Mouse (Mus musculus) testis, postnatal 10 days (tissue): Measurements from ENCODE around the gene Phc3.

Experiments
- DNase-seq: peaks from one replicate; pipeline ENCODE4 v3.0.0; 2021; ENCODE audit warnings: low spot score

Phc3 gene

DNA sequence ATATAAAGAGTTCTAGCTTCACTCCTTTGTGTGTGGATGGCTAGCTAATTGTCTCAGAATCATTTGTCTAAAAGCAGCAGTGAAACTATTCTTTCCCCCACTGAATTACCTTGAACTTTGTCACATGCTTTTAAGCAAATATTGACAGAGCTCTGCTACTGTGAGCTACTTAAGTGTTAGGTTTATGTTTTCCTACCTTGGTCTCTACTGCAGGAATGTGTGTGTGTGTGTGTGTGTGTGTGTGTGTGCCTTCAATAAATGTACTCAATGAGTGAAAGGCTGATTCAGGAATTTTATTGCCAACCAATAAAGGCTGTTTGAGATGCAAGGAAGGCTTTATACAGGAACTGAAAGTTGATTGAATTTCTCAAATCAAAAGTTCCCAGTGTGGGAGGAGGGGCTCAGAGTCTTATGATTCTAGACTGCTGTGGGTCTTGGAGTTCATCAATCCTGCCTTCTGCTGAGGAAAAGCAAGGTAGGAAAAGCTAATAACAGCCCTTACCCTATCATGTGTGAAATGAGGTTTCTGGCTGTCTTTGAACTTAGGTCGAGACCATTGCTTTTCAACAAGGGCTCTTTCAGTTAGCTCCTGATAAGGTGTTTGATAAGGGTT, 7.9 kb upstream of the Phc3 start:
- DNase-seq, result no peak

DNA sequence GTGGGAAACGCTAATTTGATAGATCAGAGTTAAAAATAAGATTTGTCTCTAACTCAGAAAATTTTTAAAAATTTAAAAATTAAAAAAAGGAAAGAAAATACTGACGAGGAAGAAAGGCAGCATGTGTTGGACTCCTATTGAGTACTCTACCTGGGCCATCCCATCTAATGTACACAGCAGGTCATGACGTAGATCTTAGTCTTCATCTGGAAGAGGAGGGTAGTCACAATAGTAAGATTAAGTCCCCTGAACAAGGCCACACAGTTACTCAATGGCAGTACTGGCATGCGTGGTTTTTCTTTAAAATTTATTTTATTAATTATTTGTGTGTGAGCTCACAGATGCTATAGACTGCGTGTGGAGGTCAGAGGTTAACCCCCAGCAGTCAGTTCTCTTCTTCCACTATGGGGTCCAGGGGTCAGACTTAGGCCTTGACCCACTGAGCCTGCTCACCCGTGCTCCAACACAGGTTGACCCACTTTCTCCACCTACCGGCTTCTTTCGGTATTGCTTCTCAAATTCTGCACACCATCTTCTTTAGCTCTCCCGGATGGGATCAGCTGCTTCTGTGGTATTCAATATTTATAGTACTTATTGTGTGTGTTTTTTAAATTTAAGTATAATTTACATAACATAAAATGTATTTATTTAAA, 6.0 kb upstream of the Phc3 start:
- DNase-seq, result peak; percentile 80

DNA sequence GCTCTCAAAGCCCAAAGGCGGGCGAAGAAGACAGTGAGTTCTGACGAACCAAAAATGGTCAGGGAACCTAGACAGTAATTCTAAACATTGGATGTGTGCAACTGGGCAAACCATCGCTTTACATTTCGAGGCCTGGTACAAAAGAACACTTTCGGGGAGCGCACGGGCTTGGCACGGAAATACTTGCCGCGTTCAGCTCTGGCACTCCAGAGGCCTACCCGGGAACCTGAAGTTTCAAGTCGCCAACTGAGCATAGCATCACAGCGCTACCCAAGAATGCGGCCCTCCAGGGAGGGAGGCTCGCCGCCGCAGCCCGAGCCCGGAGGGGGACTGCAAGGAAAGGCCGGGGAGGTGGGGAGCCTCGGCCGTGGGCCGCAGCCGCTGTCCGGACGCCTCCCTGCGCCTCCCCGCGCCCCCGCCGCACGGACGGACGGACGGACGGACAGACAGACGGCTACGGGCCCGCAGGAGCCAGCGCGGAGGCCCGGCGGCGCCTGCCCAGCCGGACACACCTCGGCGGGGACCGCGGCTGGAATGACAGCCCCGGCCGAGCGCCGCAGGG, 603 bp downstream of the Phc3 start:
- DNase-seq, result peak; percentile 68

DNA sequence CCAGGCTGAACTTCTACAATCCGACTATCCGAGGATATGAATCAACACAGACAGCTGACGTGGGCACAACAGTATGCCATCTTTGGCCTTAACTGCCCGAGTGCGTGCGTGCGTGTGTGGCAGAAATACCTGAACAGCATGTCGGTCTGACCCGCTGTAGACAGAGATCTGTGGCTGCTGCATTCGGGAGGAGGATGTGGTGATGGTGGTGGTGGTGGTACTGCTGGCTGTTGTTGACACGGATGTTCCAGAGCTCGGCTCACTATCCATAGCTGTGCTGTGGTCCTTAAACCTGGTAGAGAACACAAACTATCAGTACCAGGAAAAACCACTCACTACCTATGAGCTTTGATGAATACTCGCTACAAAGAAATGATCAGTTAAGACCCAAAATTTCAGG, 3.6 kb downstream of the Phc3 start:
- DNase-seq, result no peak

DNA sequence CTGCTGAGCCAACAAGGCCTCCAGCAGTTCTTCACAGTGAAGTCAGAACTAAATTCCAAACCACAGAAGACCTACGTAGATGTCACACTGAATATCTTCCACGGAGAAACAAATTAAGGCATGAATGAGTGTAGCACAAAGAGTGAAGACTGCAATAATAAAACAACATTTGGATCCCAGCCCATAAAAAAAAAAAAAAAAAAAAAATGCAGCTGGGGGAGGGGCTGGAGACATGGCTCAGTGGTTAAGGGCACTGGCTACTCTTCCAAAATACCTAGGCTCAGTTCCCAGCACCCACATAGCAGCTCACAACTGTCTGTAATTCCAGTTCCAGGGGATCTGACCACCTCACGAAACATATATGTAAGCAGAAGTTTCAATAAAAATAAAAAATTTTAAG, 5.0 kb downstream of the Phc3 start:
- no peak for DNase-seq

DNA sequence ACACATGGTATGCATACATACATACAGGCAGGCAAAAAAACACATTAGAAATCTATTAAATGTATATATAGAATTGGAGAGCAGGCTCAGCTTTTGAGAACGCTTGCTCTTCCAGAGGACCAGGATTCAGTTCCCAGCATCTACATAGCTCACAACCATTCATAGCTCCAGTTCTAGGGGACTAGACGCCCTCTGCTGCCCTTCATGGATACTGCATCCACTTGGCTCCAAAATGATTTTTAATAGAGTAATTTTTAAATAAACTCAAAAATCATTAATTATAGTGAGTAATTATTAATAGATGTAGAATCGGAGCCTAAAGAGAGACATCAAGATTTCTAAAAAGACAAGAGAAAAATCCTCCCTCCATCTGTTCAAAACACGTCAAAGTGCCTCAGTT, 6.1 kb downstream of the Phc3 start:
- DNase-seq, result no peak

DNA sequence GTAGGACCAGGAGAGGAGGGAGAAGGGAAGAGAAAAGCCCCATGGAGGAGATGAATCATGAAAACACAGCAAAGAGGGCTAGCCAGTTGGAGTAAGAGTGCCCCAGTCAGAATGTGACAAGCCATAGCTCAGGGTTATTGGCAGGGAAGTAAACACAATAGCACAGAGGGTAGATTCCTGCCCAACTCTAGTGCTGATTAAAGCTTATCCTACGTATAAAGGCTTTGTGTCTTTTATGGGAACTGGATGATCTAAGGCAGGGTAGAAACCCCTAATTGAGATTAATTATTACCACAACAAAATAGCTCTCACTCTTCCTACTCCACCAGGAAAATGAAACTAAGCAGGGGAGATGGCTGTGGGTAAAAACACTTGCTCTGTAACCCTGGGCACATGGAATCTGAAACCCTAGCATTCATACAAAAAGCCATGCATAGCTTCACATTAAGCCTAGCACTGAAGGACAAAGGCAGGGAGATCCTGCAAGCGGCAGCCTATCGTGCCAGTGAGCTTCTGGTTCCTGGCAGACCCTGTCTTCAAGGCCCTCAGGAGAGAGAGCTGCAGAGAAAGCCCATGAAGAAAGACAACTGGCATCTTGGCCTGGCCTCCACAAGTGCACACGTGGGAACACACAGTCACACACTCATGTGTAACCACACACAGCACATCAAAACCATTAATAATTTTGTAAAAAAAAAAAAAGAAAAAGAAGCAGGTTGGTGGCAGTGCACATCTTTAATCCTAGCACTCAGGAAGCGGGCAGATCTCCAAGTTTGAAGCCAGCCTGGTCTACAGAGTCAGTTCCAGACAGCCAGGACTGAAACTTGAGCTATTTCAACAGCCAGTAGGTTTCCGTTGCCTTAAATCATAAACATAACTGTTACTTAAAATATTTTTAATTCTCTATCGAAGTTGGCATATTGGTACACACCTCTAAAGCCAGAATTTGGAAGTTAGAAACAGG, 9.1 kb downstream of the Phc3 start:
- DNase-seq, result no peak

DNA sequence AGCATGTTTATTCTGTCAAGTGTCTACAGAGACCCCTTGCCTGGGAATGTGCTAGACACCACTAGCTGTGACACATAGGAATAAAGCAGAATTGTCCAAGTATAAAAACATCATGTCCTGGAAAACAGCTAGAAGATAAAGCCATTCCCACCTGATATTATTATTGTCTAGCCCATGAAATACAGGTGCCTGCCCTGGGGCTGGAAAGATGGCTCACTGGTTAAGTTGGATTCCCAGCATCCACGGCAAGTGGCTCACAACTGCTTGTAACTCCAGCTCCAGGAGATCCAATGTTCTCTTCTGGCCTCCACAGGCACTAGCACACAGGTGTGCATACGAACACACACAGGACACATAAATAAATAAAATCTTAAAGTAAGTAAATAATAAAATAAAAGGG, 10.5 kb downstream of the Phc3 start:
- DNase-seq, result no peak

DNA sequence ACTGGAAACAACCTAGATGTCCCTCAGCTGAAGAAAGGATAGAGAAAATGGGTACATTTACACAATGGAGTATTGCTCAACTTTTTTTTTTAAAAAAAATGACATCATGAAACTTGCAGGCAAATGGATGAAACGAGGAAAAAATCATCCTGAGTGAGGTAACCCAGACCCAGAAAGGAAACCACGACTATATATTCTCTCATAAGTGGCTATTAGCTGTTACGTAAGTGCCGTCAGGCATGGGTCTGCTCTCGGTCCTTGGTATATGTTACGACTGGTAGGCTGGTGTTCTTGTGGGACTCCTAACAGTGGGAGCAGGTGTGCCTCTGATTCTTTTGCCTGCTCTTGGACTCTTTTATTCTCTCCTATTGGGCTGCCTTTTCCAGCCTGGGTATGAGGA, 12.9 kb downstream of the Phc3 start:
- DNase-seq, result no peak

DNA sequence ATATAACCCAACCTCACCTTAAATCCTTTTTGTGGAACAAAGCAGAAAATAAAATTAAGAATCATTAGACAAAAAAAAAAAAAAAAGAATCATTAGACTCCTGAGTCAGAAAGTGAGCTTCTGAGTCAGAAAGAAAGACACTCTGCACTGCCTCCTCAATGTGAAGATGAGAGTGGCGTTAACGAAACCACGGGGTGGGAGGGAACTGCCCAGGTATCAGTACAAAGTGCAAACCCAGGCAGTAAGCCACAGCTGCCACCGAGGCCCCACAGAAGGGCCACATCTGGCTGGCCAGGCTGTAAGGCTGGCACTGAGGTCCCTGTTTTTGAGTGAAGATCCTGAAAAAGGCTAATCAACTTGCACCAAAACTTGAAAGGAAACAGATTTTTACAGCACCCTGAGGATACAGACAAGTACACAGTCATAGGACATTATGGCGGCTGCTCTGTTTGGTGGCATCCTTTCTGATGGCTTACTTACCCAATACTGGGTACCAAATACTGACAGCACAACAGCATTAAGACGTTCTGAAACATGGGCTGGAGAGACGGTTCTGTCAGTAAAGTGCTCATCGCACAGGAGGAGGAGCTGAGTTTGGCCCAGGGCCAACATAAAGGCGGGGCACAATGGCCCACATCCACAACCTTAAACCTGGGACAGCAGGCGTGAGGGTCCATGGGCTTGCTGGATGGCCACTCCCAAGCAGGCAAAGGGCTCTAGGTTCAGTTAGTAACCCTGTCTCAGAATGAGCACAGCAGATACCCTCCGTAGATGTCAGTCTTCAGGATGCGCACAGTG, 16.7 kb downstream of the Phc3 start:
- DNase-seq, result peak; percentile 51

DNA sequence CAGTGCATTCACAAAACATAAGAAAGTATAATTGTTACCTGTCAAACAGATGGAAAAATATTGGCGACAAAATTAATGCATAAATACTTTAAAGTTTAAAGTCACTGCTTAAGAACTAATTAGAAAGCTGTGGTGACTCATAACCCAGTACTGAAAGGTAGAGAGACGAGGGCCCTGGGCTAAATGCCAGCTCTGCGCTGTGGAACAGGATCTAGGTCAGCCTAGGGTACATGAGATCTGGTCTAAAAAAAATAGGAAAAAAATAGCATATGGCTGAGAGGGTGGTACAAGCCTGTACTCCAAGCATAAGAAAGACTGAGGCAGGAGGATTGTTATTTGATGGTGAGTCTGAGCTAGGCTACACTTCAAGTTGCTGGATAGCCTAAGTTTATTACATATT, 17.6 kb downstream of the Phc3 start:
- no peak for DNase-seq

DNA sequence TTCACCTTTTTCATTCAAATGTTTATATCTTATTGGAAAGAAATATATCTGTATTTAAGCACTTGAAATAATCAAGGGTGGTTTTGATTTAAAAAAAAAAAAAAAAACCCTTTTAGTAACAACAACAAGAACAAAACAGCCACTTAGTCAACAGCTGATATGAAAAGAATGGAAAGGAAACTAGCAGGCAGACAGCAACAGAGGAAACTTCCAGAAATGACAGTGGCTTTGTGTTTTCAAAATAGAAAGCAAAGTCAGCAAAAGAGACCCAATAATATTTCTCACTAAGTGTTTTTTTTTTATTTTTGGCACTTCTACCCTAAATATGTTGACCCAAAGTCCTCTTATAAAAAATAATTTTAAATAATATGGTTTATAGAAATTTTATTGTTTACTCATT, 34.8 kb downstream of the Phc3 start:
- DNase-seq, result no peak

DNA sequence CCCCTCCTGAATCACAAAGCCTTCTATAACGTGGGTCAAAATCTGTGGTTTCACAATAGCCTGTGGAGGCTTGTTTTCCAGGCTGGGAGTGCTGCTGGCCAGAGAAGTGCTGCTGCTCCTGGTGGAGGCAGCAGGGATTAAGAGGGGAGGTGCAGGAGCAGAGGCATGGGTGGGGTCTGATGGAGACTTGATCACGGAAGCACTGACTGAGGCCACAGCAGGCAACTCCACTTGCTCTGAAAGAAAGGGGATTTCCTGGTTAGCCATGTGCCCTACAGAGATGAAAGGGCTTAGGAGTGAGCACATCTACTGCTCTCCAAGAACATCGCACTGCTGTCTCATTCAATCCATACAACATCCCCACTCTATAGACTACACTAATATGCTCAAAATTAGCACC, 39.4 kb downstream of the Phc3 start:
- DNase-seq, result no peak

DNA sequence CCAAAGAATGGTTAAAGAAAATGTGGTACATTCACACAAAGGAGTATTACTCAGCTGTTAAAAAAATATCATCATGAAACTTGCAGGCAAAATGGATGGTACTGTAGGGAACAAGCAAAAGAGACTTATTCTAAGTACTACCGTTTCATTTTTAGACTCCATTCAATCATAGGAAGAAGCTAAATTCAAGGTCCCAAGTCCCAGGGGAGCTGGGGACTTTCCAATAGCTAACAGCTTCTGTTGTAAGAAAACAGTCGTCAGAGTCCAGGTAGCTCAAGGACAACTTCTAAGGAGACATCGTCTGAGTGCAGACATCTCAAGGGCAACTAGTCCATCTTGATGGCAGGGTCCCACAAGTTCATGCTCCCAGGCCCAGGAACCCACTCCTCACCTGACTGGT, 41.6 kb downstream of the Phc3 start:
- no peak for DNase-seq

DNA sequence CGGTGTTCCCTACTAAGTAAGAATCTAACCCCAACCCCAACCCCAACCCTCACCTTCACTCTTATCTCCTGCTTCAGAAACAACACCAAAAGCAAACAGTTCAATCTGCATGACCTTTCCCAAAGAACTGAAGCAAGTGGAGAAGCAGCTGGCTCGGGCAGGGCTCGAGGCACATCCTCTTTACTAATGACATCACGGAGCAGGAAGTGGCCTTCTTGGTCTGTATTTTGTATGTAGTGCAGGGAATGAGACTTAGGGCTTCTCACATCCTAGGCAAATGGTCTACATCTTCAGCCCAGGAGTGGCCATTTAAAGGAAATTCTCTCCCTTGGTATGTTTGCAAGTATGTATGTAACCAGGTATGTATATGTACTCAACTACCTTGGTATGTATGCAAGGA, 52.1 kb downstream of the Phc3 start:
- DNase-seq, result no peak

DNA sequence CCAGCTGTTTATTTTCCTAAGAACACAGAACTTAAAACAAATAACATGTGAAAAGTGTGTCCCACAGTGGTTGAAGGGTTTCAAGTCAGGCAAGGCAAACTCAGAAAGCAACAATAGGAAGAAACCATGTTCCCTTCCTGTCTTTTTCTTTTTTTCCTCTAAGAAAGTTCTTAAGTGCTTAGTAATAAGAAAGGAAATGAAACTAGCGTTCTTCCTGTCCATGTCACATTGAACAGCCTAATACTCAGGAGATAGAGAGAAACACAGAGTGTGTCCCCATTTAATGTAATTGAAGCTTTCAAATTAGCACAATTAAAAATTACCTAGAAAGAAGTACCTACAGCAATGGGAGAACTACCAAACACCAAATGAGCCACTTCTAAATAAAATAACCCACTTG, 64.6 kb downstream of the Phc3 start:
- no peak for DNase-seq

DNA sequence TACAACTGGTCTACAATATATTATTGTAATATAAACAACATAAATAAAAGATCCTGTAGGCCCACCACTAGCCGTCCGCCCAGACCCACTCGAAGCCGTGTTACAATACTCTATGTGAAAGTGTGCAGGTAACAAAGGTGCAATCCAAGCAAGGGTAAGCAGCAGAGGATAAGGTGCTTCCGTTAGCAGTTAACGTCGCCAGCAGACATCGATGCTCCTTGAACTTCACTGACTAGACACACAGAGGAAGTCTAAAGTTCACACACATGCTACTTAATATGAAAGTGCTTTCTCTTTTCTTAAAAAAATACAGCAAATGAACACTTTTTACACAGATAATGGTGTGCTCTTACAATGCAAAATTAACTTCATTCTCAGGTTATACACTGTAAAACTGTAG, 69.8 kb downstream of the Phc3 start:
- DNase-seq, result no peak

DNA sequence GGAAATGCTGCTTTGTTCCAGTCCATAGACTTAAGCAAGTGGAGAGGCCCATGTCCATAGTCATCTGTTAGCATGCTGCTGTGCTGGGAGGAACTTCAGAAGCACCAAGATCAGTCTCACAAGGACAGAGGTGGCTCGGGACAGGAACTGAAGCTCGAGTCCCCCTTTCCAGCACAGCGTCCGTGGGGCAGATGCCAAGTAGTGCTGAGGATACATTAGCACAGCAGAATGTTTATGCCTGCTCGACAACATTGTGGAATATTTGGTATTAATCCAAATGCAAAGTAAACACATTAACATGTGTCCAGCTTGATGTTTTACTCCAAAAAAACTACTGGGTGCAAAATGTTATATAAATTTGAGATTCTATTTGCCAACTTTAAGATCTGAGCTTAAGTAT, 72.5 kb downstream of the Phc3 start:
- DNase-seq, result no peak

DNA sequence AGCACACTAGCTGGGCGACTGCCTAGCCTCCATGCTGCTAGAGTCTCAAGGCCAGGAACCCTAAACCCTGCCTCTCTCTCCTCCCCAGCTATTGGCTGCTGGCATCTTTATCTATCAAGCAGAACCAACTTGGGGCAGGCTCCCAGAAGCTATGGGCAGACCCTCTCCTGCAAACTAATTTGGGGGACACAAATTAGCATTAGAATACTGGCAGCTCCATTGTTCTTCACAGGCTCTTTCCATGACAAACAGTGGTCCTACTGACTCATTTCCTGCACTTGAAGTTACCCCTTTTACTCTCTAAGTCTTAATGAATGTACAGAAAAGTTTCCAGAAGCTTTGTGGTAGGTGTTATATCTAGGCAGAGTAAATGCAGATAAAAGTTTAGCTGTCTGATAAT, 80.2 kb downstream of the Phc3 start:
- no peak for DNase-seq

DNA sequence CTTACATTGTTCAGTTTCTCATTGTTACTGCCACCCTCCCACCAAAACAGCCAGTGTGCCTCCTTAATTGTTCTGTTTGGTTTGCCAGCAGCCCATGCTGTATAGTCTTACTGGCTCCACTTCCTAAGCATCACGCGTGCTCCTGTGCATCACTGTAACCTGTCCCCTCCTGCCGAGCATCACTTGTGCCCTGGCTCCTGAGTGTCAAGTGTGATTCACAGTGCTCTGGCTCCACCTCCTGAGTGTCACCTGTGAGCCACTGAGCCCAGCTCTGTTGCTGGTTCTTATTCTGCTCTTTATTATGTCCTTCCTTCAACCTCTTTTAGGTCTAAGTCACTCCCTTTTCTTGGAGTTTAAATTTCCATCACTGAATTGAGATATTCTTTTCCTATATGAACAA, 81.8 kb downstream of the Phc3 start:
- DNase-seq, result no peak

DNA sequence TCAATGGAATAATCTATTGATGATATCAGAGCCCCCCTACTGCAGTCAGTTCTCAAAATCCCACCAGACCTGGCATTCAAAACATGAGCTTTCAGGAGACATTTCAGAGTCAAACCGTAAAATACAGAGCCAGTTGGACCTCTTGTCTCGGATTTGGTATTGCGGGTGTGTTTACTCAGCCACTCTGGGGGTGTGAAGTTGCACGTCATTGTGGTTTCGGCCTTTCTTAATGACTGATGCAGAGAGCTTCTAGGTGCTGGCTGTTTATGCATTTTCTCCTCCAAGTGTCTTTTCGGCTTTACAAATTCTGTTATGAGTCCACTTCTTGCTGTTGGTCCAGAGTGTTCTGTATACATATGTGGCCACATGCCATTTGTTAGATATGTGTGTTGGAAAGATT, 92.5 kb downstream of the Phc3 start:
- no peak for DNase-seq

DNA sequence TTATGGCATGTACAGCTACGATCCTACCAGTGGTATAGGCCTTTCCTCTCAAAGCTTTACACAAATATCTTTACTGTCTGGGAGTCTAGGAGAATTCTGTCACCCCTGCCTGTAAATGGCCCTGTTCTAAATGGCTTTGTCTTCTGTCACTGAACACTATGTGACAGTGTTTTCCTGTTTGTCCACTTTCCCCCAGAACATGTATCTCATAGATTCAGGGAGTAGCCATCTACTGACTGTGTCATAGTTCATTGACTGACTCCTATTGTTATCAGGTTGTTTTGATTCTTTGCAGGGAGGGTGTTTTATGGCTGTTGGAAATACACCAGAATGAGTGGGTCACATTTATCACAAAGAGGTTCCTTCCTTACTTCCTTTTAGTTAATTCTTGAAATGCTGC, 99.2 kb downstream of the Phc3 start:
- DNase-seq, result no peak
